Mouse (Mus musculus) thymus, adult 2 months (tissue): Measurements from ENCODE around the gene Msmo1. TPM values are rescaled to one million over a fixed set of nuclear protein-coding genes. Genes with fewer than 3 reads are reported as not detected.

ENCODE experiments used
- DNase-seq: peaks from one replicate; pipeline ENCODE4 v3.0.0; 2021
- H3K27ac ChIP-seq: fragments of 200-500 bp; 2 replicates; pipeline ENCODE4 v1.5.1; 2012; ENCODE audit warnings: low read length, control low read depth; ENCODE audit not compliant: control insufficient read depth, insufficient read depth
- H3K27me3 ChIP-seq: fragments of 200-500 bp; 2 replicates; pipeline ENCODE4 v1.6.1; 2012; ENCODE audit warnings: mild to moderate bottlenecking, low read length, moderate library complexity, mixed read lengths; ENCODE audit not compliant: control insufficient read depth, insufficient read depth
- H3K36me3 ChIP-seq: fragments of 200-500 bp; 2 replicates; pipeline ENCODE4 v1.6.1; 2012; ENCODE audit warnings: mild to moderate bottlenecking, low read length, moderate library complexity; ENCODE audit not compliant: control insufficient read depth, insufficient read depth
- H3K4me1 ChIP-seq: fragments of 200-500 bp; replicated peaks from 2 replicates; pipeline ENCODE4 v1.6.1; 2012; ENCODE audit warnings: low read length; ENCODE audit not compliant: control insufficient read depth, insufficient read depth
- H3K4me3 ChIP-seq: fragments of 200-500 bp; 2 replicates; pipeline ENCODE4 v1.5.1; 2012; ENCODE audit warnings: mild to moderate bottlenecking, low read length, control low read depth, moderate library complexity; ENCODE audit not compliant: control insufficient read depth, insufficient read depth
- CTCF ChIP-seq: fragments of 200-500 bp; IDR thresholded peaks from 2 replicates; pipeline ENCODE4 v1.5.1; 2012; ENCODE audit warnings: mild to moderate bottlenecking, control low read depth, low read length, moderate library complexity, borderline replicate concordance; ENCODE audit not compliant: control insufficient read depth, poor library complexity, insufficient read depth; ENCODE audit errors: extremely low read depth
- POLR2A ChIP-seq: fragments of 200-500 bp; IDR thresholded peaks from 2 replicates; pipeline ENCODE4 v1.6.1; 2012; ENCODE audit warnings: mild to moderate bottlenecking, low read length, control low read depth, moderate library complexity; ENCODE audit not compliant: control insufficient read depth, poor library complexity, insufficient read depth; ENCODE audit errors: extremely low read depth
- WGBS: fragments of 180-500 bp; shearing (Covaris S2); methylation state at CpG from one replicate; pipeline ENCODE4 v1.1.7; 2018; 5-methylcytosine and 5-hydroxymethylcytosine counted together
- polyA plus RNA-seq: library from polyadenylated mRNA; depleted of rRNA; stranded (reverse); fragments of >200 nt; gene quantifications from 2 replicates; pipeline ENCODE4 v1.2.3, GENCODE M21; 2012

The Msmo1 gene
- polyA plus RNA-seq, 1 experiment = 7.2 TPM

GRCm38 (mm10) chr8:64740547-64741211 is 7.1 kb upstream of the Msmo1 start:
- H3K27me3 ChIP-seq = no peaks in the 10 kb centered on the region
- no peak overlapping the region for H3K27ac ChIP-seq
- no peak for DNase-seq
- H3K36me3 ChIP-seq = no peaks in the 10 kb centered on the region
- no peak overlapping the region for H3K4me3 ChIP-seq
- WGBS = 96% methylated on average over 13 of the region's 13 CpGs
- TF ChIP-seq CTCF (no peak), POLR2A (no peak)
- no peaks in the 10 kb centered on the region for H3K4me1 ChIP-seq

GRCm38 (mm10) chr8:64738916-64739315 is 5.3 kb upstream of the Msmo1 start:
- H3K27ac ChIP-seq = no peak overlapping the region
- no peak overlapping the region for H3K4me3 ChIP-seq
- WGBS = 95% methylated on average over 1 of the region's 1 CpGs
- TF ChIP-seq POLR2A = no peak
- TF ChIP-seq CTCF = no peak
- DNase-seq = no peak
- no peaks in the 10 kb centered on the region for H3K36me3 ChIP-seq
- no peaks in the 10 kb centered on the region for H3K27me3 ChIP-seq
- H3K4me1 ChIP-seq = no peaks in the 10 kb centered on the region

- H3K27ac ChIP-seq = no peak overlapping the region
- H3K4me3 ChIP-seq = no peak overlapping the region
- no peaks in the 10 kb centered on the region for H3K36me3 ChIP-seq
- 93% methylated on average over 3 of the region's 3 CpGs for WGBS
- H3K4me1 ChIP-seq = peaks cover 7% of the 10 kb centered on the region
- H3K27me3 ChIP-seq = no peaks in the 10 kb centered on the region
- TF ChIP-seq CTCF = no peak
- no peak for TF ChIP-seq POLR2A
- DNase-seq = no peak
Observed at GRCm38 (mm10) chr8:64736767-64737323, 3.3 kb upstream of the Msmo1 start.

- no peak overlapping the region for H3K4me3 ChIP-seq
- peaks cover 7% of the 10 kb centered on the region for H3K4me1 ChIP-seq
- no peak for DNase-seq
- H3K27me3 ChIP-seq = no peaks in the 10 kb centered on the region
- H3K36me3 ChIP-seq = no peaks in the 10 kb centered on the region
- TF ChIP-seq POLR2A = no peak
- no peak for TF ChIP-seq CTCF
- H3K27ac ChIP-seq = no peak overlapping the region
- WGBS = 77% methylated on average over 8 of the region's 8 CpGs
Observed at GRCm38 (mm10) chr8:64735161-64735560, 1.6 kb upstream of the Msmo1 start.

GRCm38 (mm10) chr8:64732596-64732995 is 996 bp downstream of the Msmo1 start:
- 22% methylated on average over 9 of the region's 9 CpGs for WGBS
- DNase-seq = no peak
- Histone ChIP-seq H3K27me3 (no peaks in the 10 kb centered on the region), H3K36me3 (no peaks in the 10 kb centered on the region), H3K27ac (no peak overlapping the region), H3K4me1 (peaks cover 7% of the 10 kb centered on the region), H3K4me3 (no peak overlapping the region)
- TF ChIP-seq CTCF (no peak), POLR2A (no peak)

- 97% methylated on average over 7 of the region's 7 CpGs for WGBS
- peaks cover 7% of the 10 kb centered on the region for H3K4me1 ChIP-seq
- peaks cover 6% of the 10 kb centered on the region; the same call in 1 of the 2 replicates for H3K36me3 ChIP-seq
- H3K27me3 ChIP-seq = no peaks in the 10 kb centered on the region
- H3K27ac ChIP-seq = no peak overlapping the region
- TF ChIP-seq POLR2A = no peak
- TF ChIP-seq CTCF = no peak
- H3K4me3 ChIP-seq = no peak overlapping the region
- no peak for DNase-seq
Observed at GRCm38 (mm10) chr8:64728156-64728555, 5.4 kb downstream of the Msmo1 start.
